Mouse (Mus musculus): ENCODE measurements at regions not wholly inside any gene's neighbourhood (a gene's known extent, or its start where the extent isn't known, plus 50 kb on each side); places are given as distances from the start of the nearest gene placed in this dataset.
A peak's percentile ranks its signal among the peaks of the same experiment; 100 is the strongest.

- DNase-seq (ENCODE audit: low read depth, low spot score), result no peak
Observed at GRCm38 (mm10) chr9:61707875-61708274, 206.5 kb downstream of the Rplp1 start.

GRCm38 (mm10) chr9:61707296-61707695, 207.0 kb downstream of the Rplp1 start:
- no peak for DNase-seq (ENCODE audit: low read depth, low spot score)

GRCm38 (mm10) chr9:61706263-61706755, 208.0 kb downstream of the Rplp1 start:
- no peak for DNase-seq (ENCODE audit: low read depth, low spot score)

- no peak for DNase-seq (ENCODE audit: low read depth, low spot score)
Observed at GRCm38 (mm10) chr9:61705586-61706233, 208.6 kb downstream of the Rplp1 start.

- DNase-seq (ENCODE audit: low read depth, low spot score), result peak; percentile 37
Observed at GRCm38 (mm10) chr9:61703301-61703700, 211.0 kb downstream of the Rplp1 start.

GRCm38 (mm10) chr9:61702280-61702966, 211.9 kb downstream of the Rplp1 start:
- no peak for DNase-seq (ENCODE audit: low read depth, low spot score)

- DNase-seq (ENCODE audit: low read depth, low spot score), result no peak
Observed at GRCm38 (mm10) chr9:61700576-61700975, 213.8 kb downstream of the Rplp1 start.

- no peak for DNase-seq (ENCODE audit: low read depth, low spot score)
Observed at GRCm38 (mm10) chr9:61699618-61700017, 214.7 kb downstream of the Rplp1 start.

- no peak for DNase-seq (ENCODE audit: low read depth, low spot score)
Observed at GRCm38 (mm10) chr9:61697959-61698358, 216.4 kb downstream of the Rplp1 start.

GRCm38 (mm10) chr9:61696831-61697230, 217.5 kb downstream of the Rplp1 start:
- DNase-seq (ENCODE audit: low read depth, low spot score), result no peak

GRCm38 (mm10) chr9:61695821-61696220, 218.5 kb downstream of the Rplp1 start:
- DNase-seq (ENCODE audit: low read depth, low spot score), result no peak

GRCm38 (mm10) chr9:61695381-61695791, 219.0 kb downstream of the Rplp1 start:
- DNase-seq (ENCODE audit: low read depth, low spot score), result no peak

- DNase-seq (ENCODE audit: low read depth, low spot score), result no peak
Observed at GRCm38 (mm10) chr9:61694206-61694605, 220.1 kb downstream of the Rplp1 start.

GRCm38 (mm10) chr9:61690786-61691185, 223.6 kb downstream of the Rplp1 start:
- DNase-seq (ENCODE audit: low read depth, low spot score), result no peak

GRCm38 (mm10) chr9:61689939-61690338, 224.4 kb downstream of the Rplp1 start:
- no peak for DNase-seq (ENCODE audit: low read depth, low spot score)

GRCm38 (mm10) chr9:61689516-61689915, 224.8 kb downstream of the Rplp1 start:
- no peak for DNase-seq (ENCODE audit: low read depth, low spot score)

GRCm38 (mm10) chr9:61683557-61683956, 230.8 kb downstream of the Rplp1 start:
- no peak for DNase-seq (ENCODE audit: low read depth, low spot score)

GRCm38 (mm10) chr9:61682744-61683259, 231.5 kb downstream of the Rplp1 start:
- DNase-seq (ENCODE audit: low read depth, low spot score), result no peak

- DNase-seq (ENCODE audit: low read depth, low spot score), result no peak
Observed at GRCm38 (mm10) chr9:61682316-61682715, 232.0 kb downstream of the Rplp1 start.

GRCm38 (mm10) chr9:61681406-61681805, 232.9 kb downstream of the Rplp1 start:
- DNase-seq (ENCODE audit: low read depth, low spot score), result no peak

GRCm38 (mm10) chr9:61680911-61681311, 233.4 kb downstream of the Rplp1 start:
- no peak for DNase-seq (ENCODE audit: low read depth, low spot score)

GRCm38 (mm10) chr9:61679686-61680085, 234.7 kb downstream of the Rplp1 start:
- DNase-seq (ENCODE audit: low read depth, low spot score), result no peak

GRCm38 (mm10) chr9:61677603-61678002, 236.7 kb downstream of the Rplp1 start:
- no peak for DNase-seq (ENCODE audit: low read depth, low spot score)
